Mouse (Mus musculus) kidney, embryonic 14.5 days (tissue): ENCODE results near the gene Mapre3. TPM values are rescaled to one million over a fixed set of nuclear protein-coding genes. Genes with fewer than 3 reads are reported as not detected.
"Not testable (repeated sequence)": the region's sequence is repeated elsewhere in the genome, so short reads cannot be mapped to it uniquely, and the experiment has no call there.

Experiments used
- ATAC-seq: fragments of 200-750 bp; cut with Nextera tagmentation; 2 replicates; pipeline ENCODE4 v1.8.0; 2017; ENCODE audit warnings: moderate number of reproducible peaks, mild to moderate bottlenecking, moderate TSS enrichment, moderate library complexity; ENCODE audit not compliant: low FRiP score, low TSS enrichment
- H3K27ac ChIP-seq: fragments of 300-500 bp; sonication (generic); 2 replicates; pipeline ENCODE4 v1.5.1; 2014; ENCODE audit warnings: low read depth, mild to moderate bottlenecking, low read length, moderate library complexity, mixed read lengths
- H3K27me3 ChIP-seq: fragments of 300-500 bp; sonication (generic); 2 replicates; pipeline ENCODE4 v1.6.1; 2014; ENCODE audit warnings: mild to moderate bottlenecking, low read length; ENCODE audit not compliant: control insufficient read depth, insufficient read depth
- H3K36me3 ChIP-seq: fragments of 300-500 bp; sonication (generic); 2 replicates; pipeline ENCODE4 v1.6.1; 2014; ENCODE audit warnings: low read length, mixed read lengths; ENCODE audit not compliant: control insufficient read depth, insufficient read depth
- H3K4me1 ChIP-seq: fragments of 300-500 bp; sonication (generic); 2 replicates; pipeline ENCODE4 v1.6.1; 2014; ENCODE audit warnings: low read length, mixed read lengths; ENCODE audit not compliant: control insufficient read depth, insufficient read depth
- H3K4me2 ChIP-seq: fragments of 300-500 bp; sonication (generic); replicated peaks from 2 replicates; pipeline ENCODE4 v1.6.1; 2014; ENCODE audit warnings: low read depth, mild to moderate bottlenecking, low read length
- H3K4me3 ChIP-seq: fragments of 300-500 bp; sonication (generic); 2 replicates; pipeline ENCODE4 v1.5.1; 2014; ENCODE audit warnings: mild to moderate bottlenecking, low read length
- H3K9ac ChIP-seq: fragments of 300-500 bp; sonication (generic); 2 replicates; pipeline ENCODE4 v1.6.1; 2014; ENCODE audit warnings: low read depth, mild to moderate bottlenecking, low read length, moderate library complexity
- H3K9me3 ChIP-seq: fragments of 300-500 bp; sonication (generic); 2 replicates; pipeline ENCODE4 v1.6.1; 2016; ENCODE audit warnings: low read length; ENCODE audit not compliant: control insufficient read depth
- WGBS: fragments of 180-500 bp; shearing (Covaris S2); extraction: QIAGEN DNeasy Blood & Tissue Kit; methylation state at CpG from one replicate; pipeline ENCODE4 v1.1.7; 2014; 5-methylcytosine and 5-hydroxymethylcytosine counted together
- polyA plus RNA-seq: library from polyadenylated mRNA; unstranded; fragments of >200 nt; fragmentation: Nextera tagmentation; extraction: Ambion mirVana; gene quantifications from 2 replicates; pipeline ENCODE4 v1.2.1, GENCODE M21; 2014

The Mapre3 gene
- polyA plus RNA-seq, 1 experiment from 2014 or later, result 19.3 TPM

DNA sequence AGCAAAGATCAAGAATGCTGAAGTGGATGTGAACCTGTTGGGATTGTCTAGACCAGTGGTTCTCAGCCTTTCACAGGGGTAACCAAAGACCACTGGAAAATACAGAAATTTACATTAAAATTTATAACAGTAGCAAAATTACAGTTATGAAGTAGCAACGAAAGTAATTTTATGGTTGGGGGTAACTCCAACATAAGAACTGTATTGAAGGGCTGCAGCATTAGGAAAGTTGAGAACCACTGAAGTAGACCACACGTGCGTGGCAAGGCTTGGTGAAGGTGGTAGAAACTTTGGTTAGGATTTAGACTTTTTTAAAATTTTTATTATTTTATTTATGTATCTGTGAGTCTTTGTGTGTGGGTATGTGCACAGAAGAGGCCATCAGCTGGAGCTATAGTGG lies 53.3 kb downstream of the Mapre3 start, which contains the start of gene Tmem214:
Gene Tmem214 (plus strand): TSS at position 301 of the 400 bp plus-strand sequence.
- H3K27ac ChIP-seq, result no peak within 1 kb of the TSS
- no peak within 1 kb of the TSS for H3K9ac ChIP-seq
- H3K36me3 ChIP-seq, result peaks cover 17% of the 10 kb centered on the region
- no peaks in the 10 kb centered on the region for H3K27me3 ChIP-seq
- H3K4me2 ChIP-seq, result no peak within 1 kb of the TSS
- no peaks in the 10 kb centered on the region for H3K9me3 ChIP-seq
- H3K4me1 ChIP-seq, result peaks cover 5% of the 10 kb centered on the region
- no peak for ATAC-seq
- no peak within 1 kb of the TSS for H3K4me3 ChIP-seq
- 97% methylated on average over 3 of the region's 3 CpGs for WGBS

DNA sequence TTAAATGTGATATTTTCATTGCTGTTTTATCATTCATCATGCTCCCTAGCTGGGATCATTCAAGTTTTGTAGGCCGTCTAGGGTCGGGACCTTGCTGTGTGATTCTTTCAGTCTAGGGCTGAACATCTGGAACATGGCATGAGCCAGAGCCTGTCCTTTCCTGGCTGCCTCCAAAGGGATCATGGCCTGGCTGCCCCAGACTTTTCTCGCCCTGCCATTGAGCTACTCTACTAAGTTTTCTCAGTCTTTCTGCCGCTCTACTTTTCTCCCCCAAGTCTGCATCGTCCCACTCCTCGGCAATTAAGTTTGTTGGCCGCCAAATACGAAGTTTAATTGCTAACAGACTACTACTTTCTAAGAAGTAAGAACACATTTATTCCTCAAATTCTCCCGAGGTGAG lies 54.5 kb downstream of the Mapre3 start:
- Histone ChIP-seq H3K27ac (no peak overlapping the region), H3K36me3 (peaks cover 30% of the 10 kb centered on the region), H3K27me3 (no peaks in the 10 kb centered on the region), H3K9ac (peak overlapping the region; percentile 85), H3K4me1 (peaks cover 5% of the 10 kb centered on the region), H3K4me3 (peak overlapping the region; percentile 86), H3K4me2 (peak overlapping the region; percentile 82), H3K9me3 (no peaks in the 10 kb centered on the region)
- WGBS, result 19% methylated on average over 9 of the region's 9 CpGs
- 0 out of 2 replicates have a peak, but pooled peaks have one; percentile 25 for ATAC-seq

DNA sequence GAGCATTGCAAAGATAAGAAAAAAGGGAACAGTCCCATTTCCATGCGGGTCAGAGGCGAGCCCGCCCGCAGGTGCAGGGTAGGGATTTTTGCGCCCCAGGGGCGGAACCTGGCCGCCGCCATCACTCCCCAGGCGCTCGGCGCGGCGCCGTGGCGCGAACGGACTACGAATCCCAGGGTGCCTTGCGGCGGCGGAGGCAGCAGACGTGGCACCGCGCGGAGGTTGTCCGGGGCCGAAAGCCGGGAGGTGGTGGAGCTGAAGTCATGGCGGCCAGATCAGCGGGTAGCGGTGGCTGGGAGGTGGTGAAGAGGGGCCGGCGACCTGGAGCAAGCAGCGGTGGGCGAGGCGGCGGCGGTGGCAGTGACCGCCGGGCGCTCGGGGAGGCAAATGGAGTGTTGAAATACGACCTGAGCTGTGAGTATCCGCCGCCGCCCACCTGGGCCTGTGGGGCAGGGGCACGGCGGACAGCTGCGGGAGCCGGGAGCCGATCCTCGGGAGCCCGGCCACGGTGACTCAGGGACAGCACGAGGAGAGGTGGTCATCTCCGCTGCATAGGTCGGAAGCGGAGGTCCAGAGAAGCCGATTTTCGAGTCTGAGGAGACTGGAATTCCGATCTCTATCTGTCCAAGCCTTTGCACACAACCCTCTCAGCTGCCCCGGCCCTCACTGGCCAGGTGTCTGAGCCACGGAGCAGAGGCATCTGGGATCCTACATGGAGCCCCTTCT lies 55.1 kb downstream of the Mapre3 start:
- Histone ChIP-seq H3K4me2 (peak overlapping the region; percentile 82), H3K27me3 (no peaks in the 10 kb centered on the region), H3K9ac (peak overlapping the region; percentile 85), H3K4me3 (peak overlapping the region; percentile 86), H3K9me3 (no peaks in the 10 kb centered on the region), H3K27ac (peak overlapping the region; percentile 14; the same call in 1 of the 2 replicates), H3K36me3 (peaks cover 36% of the 10 kb centered on the region), H3K4me1 (peaks cover 5% of the 10 kb centered on the region)
- ATAC-seq, result peak; percentile 92
- WGBS, result under 1% methylated on average over 59 of the region's 63 CpGs

DNA sequence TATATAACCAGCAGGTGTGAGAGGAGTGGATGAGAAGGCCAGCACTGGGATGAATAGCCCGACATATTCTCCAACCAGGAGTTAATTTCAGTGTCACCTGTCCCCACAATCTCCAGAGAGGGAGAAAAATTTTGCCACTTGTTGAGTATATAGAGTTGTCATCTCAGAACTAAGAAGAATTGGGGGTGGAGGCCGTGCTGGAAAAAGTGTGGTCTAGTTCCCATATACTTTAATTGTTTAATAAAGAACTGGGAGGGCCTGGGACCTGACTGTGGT lies 55.6 kb downstream of the Mapre3 start:
- Histone ChIP-seq H3K9me3 (no peaks in the 10 kb centered on the region), H3K4me2 (peak overlapping the region; percentile 82), H3K27me3 (no peaks in the 10 kb centered on the region), H3K4me1 (peaks cover 5% of the 10 kb centered on the region), H3K27ac (peak overlapping the region; percentile 14; the same call in 1 of the 2 replicates), H3K36me3 (peaks cover 41% of the 10 kb centered on the region), H3K4me3 (peak overlapping the region; percentile 86), H3K9ac (peak overlapping the region; percentile 85)
- ATAC-seq, result no peak
- 13% methylated on average over 2 of the region's 2 CpGs for whole genome bisulfite sequencing

DNA sequence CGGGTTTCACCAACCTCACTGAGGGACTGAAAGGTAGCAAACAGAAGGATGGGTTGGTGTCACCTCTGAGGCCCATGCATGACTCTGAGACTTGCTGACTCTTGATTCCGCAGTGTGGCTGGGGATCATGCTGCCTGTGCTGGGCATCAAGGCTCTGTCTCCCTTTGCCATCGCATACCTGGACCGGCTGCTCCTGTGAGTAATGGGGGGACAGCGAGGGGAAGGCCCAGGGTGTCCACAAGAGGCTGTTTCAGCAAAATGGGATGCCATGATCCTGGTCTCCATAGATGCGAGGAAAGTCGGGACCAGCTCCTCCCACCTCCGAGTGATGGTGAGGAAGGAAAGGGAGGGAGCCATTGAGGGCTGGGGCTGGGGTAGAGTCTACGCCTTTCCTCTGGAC lies 58.1 kb downstream of the Mapre3 start:
- H3K4me3 ChIP-seq, result no peak overlapping the region
- WGBS, result 94% methylated on average over 9 of the region's 9 CpGs

DNA sequence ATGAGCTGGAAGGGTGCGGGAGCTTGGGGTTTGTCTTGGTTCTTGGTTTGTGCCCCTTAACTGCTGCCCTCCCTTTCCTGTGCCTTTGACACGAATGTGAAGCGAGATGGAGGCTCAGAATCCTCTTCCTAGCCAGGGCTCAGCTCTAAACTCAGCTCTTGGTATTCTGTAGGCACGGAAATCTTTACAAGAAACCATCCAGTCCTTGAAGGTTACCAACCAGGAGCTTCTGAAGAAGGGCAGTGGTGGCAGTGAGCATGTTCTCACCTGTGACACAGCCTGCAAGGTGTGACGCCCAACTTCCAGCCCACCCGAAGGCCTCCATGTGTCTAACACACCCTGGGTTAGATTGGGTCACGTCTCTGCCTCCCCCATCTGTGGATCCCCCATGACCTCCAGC lies 59.9 kb downstream of the Mapre3 start:
- no peak overlapping the region for H3K9ac ChIP-seq
- peaks cover 5% of the 10 kb centered on the region for H3K4me1 ChIP-seq
- 91% methylated on average over 7 of the region's 7 CpGs for WGBS

More for the DNA sequence above, 58.1 kb downstream of the Mapre3 start:
- Histone ChIP-seq H3K27me3 (no peaks in the 10 kb centered on the region), H3K9ac (no peak overlapping the region), H3K9me3 (no peaks in the 10 kb centered on the region), H3K4me1 (peaks cover 5% of the 10 kb centered on the region), H3K27ac (no peak overlapping the region), H3K4me2 (no peak overlapping the region), H3K36me3 (peaks cover 66% of the 10 kb centered on the region)
- no peak for ATAC-seq

DNA sequence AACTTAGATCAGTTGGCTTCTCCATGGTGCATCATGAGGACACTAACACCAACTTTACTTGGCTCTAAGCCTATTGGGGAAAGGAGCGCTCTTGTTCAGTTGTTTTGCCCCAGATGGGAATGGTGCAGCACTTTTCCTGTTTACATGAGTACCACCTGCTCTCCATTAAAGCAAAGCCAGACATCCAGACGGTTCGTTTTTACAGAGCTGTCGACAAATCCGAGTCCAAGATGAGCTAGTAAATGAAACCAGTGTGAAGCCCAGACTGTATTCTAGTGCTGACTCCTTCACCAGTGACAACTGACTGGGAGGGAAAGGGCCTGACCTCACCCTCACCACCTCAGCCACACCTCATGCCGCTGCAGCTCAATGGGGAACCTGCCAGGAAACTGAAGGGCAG lies 64.2 kb downstream of the Mapre3 start:
- WGBS, result 57% methylated on average over 6 of the region's 6 CpGs
- no peak overlapping the region for H3K9ac ChIP-seq
- no peak for ATAC-seq

More for the DNA sequence above, 59.9 kb downstream of the Mapre3 start:
- H3K27me3 ChIP-seq, result no peaks in the 10 kb centered on the region
- H3K4me2 ChIP-seq, result no peak overlapping the region
- peaks cover 72% of the 10 kb centered on the region for H3K36me3 ChIP-seq
- H3K9me3 ChIP-seq, result no peaks in the 10 kb centered on the region
- no peak for ATAC-seq
- no peak overlapping the region for H3K27ac ChIP-seq
- H3K4me3 ChIP-seq, result no peak overlapping the region

DNA sequence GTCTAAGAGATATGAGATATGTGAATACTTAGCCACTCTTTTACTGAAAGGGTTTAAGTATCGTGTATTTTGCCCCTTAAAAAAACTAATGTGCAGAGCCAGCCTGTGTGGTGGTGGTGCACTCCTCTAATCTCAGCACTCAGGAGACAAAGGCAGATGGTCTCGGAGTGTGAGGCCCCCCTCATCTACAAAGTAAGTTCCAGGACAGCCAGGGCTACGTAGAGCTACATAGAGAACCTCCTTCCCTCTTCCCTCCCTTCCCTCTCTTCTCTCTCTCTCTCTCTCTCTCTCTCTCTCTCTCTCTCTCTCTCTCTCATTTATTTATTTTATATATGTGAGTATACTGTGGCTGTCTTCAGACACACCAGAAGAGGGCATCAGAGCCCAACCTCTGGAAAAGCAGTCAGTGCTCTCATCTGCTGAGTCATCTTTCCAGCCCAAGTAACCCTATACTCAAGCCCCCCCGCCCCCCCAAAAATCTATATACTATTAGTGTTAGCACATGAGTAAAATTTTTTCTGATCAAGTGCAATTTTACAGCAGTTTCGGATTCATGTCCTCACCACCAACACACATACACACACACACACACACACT lies 65.0 kb downstream of the Mapre3 start:
- Histone ChIP-seq H3K9ac (no peak overlapping the region), H3K4me2 (no peak overlapping the region), H3K9me3 (no peaks in the 10 kb centered on the region), H3K27ac (no peak overlapping the region), H3K36me3 (peaks cover 37% of the 10 kb centered on the region), H3K27me3 (no peaks in the 10 kb centered on the region), H3K4me3 (no peak overlapping the region), H3K4me1 (no peaks in the 10 kb centered on the region)
- no peak for ATAC-seq
- 83% methylated on average over 5 of the region's 5 CpGs for WGBS

More for the DNA sequence above, 64.2 kb downstream of the Mapre3 start:
- Histone ChIP-seq H3K36me3 (peaks cover 45% of the 10 kb centered on the region), H3K4me2 (no peak overlapping the region), H3K4me3 (no peak overlapping the region), H3K4me1 (no peaks in the 10 kb centered on the region), H3K27me3 (no peaks in the 10 kb centered on the region), H3K27ac (no peak overlapping the region), H3K9me3 (no peaks in the 10 kb centered on the region)

DNA sequence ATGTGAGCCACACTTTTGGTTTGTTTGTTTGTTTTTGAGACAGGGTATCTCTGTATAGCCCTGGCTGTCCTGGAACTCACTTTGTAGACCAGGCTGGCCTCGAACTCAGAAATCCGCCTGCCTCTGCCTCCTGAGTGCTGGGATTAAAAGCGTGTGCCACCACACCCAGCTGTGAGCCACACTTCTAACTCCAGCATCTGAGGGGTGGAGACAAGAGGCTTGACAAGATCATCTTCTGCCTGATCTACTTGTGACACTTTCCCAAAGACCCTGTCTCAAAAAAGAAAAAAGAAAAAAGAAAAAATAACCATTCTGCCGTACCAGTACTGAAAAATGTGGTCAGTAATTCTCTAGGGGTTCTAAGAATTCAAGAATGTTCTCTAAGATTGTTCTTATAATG lies 67.4 kb downstream of the Mapre3 start:
- not testable (repeated sequence) for H3K27ac ChIP-seq, H3K9ac ChIP-seq, H3K4me3 ChIP-seq, H3K27me3 ChIP-seq, ATAC-seq, H3K4me1 ChIP-seq, H3K9me3 ChIP-seq, H3K4me2 ChIP-seq
- WGBS, result 79% methylated on average over 4 of the region's 4 CpGs
- peaks cover 13% of the 10 kb centered on the region for H3K36me3 ChIP-seq
